ENCODE assay signal across 13 mouse cellular contexts in genomic region chr14:13459333-13459732, GRCm38 (mm10).
DNase-seq lines count a peak whose midpoint lies in the region; ATAC-seq lines count a peak whose summit lies in the region.
"Had no signal": no experiment of that assay in that cellular context is flagged by ENCODE, and none has a peak within 500 bp of the region (broad histone marks: within the 10 kb centered on the region; RNA-seq: fewer than 3 reads in every experiment).

No protein-coding gene starts in this region.

- ATAC-seq in hindbrain, embryonic 16.5 days = peak; percentile 63; the same call in 1 of the 2 replicates
- ATAC-seq in midbrain, embryonic 14.5 days (ENCODE audit: low FRiP score, low TSS enrichment) = no peak
- ATAC-seq in midbrain, embryonic 11.5 days (ENCODE audit: low FRiP score) = no peak

- H3K9ac ChIP-seq in hindbrain, embryonic 16.5 days (ENCODE audit: low read depth, low read length) = no peak overlapping the region
- H3K9ac ChIP-seq in midbrain, embryonic 14.5 days (replicated peaks; ENCODE audit: low read length) = no peak overlapping the region
- no peak overlapping the region for H3K9ac ChIP-seq in midbrain, embryonic 11.5 days (ENCODE audit: low read length)
- H3K9ac ChIP-seq: kidney, embryonic 15.5 days; liver, embryonic 13.5 days had no signal

- no peak overlapping the region for H3K4me3 ChIP-seq in hindbrain, embryonic 16.5 days (ENCODE audit: low read length)
- H3K4me3 ChIP-seq in hindbrain, embryonic 10.5 days = no peak overlapping the region
- H3K4me3 ChIP-seq in midbrain, embryonic 14.5 days (replicated peaks; ENCODE audit: low read depth, low read length) = no peak overlapping the region
- no peak overlapping the region for H3K4me3 ChIP-seq in midbrain, embryonic 11.5 days (ENCODE audit: low read depth, low read length)
- H3K4me3 ChIP-seq: kidney, embryonic 15.5 days; liver, embryonic 13.5 days; myocyte had no signal

- H3K27ac ChIP-seq in hindbrain, embryonic 16.5 days (ENCODE audit: low read depth, low read length) = no peak overlapping the region
- no peak overlapping the region for H3K27ac ChIP-seq in hindbrain, embryonic 10.5 days
- no peak overlapping the region for H3K27ac ChIP-seq in midbrain, embryonic 14.5 days (replicated peaks; ENCODE audit: low read depth, low read length)
- no peak overlapping the region for H3K27ac ChIP-seq in midbrain, embryonic 11.5 days (ENCODE audit: low read depth, low read length)
- H3K27ac ChIP-seq: kidney, embryonic 15.5 days; liver, embryonic 13.5 days; macrophage had no signal

- H3K4me1 ChIP-seq in hindbrain, embryonic 16.5 days (ENCODE audit: control insufficient read depth, insufficient read depth, low read depth, low read length) = peaks cover 3% of the 10 kb centered on the region
- no peaks in the 10 kb centered on the region for H3K4me1 ChIP-seq in hindbrain, embryonic 10.5 days (replicated peaks)
- 0 out of 2 replicates have a peak, but pooled peaks cover 2% of the 10 kb centered on the region for H3K4me1 ChIP-seq in midbrain, embryonic 14.5 days (ENCODE audit: control insufficient read depth, insufficient read depth, low read length)
- no peaks in the 10 kb centered on the region for H3K4me1 ChIP-seq in midbrain, embryonic 11.5 days (ENCODE audit: control insufficient read depth, insufficient read depth, low read length)
- H3K4me1 ChIP-seq: kidney, embryonic 15.5 days; liver, embryonic 13.5 days had no signal

- no peak for DNase-seq in hindbrain, embryonic 10.5 days (ENCODE audit: low spot score)
- peak; percentile 62 for DNase-seq in midbrain, embryonic 14.5 days
- no peak for DNase-seq in midbrain, embryonic 11.5 days (ENCODE audit: low spot score, missing footprints)
- DNase-seq in adipocyte (ENCODE audit: low spot score) = peak; percentile 14
- peak; percentile 8 for DNase-seq in retina, postnatal 7 days (ENCODE audit: low read depth, low spot score)
- DNase-seq in cerebellum, adult 11-12 months = no peak
- DNase-seq: liver, embryonic 13.5 days; spleen, adult 18-20 months; thymus, adult 2 months had no signal

- H3K36me3 ChIP-seq in hindbrain, embryonic 16.5 days (ENCODE audit: control insufficient read depth, insufficient read depth, low read length) = no peaks in the 10 kb centered on the region
- no peaks in the 10 kb centered on the region for H3K36me3 ChIP-seq in hindbrain, embryonic 10.5 days
- H3K36me3 ChIP-seq in midbrain, embryonic 14.5 days (ENCODE audit: control insufficient read depth, insufficient read depth, low read length) = no peaks in the 10 kb centered on the region
- no peaks in the 10 kb centered on the region for H3K36me3 ChIP-seq in midbrain, embryonic 11.5 days (ENCODE audit: control insufficient read depth, insufficient read depth, low read length)
- H3K36me3 ChIP-seq: kidney, embryonic 15.5 days; liver, embryonic 13.5 days had no signal

- H3K27me3 ChIP-seq in hindbrain, embryonic 16.5 days (replicated peaks; ENCODE audit: control insufficient read depth, insufficient read depth, low read length) = no peaks in the 10 kb centered on the region
- no peaks in the 10 kb centered on the region for H3K27me3 ChIP-seq in hindbrain, embryonic 10.5 days (ENCODE audit: insufficient read depth, poor library complexity, severe bottlenecking)
- no peaks in the 10 kb centered on the region for H3K27me3 ChIP-seq in midbrain, embryonic 14.5 days (ENCODE audit: control insufficient read depth, insufficient read depth, low read length)
- no peaks in the 10 kb centered on the region for H3K27me3 ChIP-seq in midbrain, embryonic 11.5 days (ENCODE audit: control insufficient read depth, insufficient read depth, low read length)
- H3K27me3 ChIP-seq: kidney, embryonic 15.5 days; liver, embryonic 13.5 days had no signal

- WGBS in hindbrain, embryonic 16.5 days = 9% methylated on average over 1 of the region's 1 CpGs
- WGBS in hindbrain, embryonic 10.5 days = 30% methylated on average over 1 of the region's 1 CpGs
- WGBS in midbrain, embryonic 14.5 days = 7% methylated on average over 1 of the region's 1 CpGs
- 15% methylated on average over 1 of the region's 1 CpGs for WGBS in midbrain, embryonic 11.5 days

- H3K4me2 ChIP-seq in hindbrain, embryonic 16.5 days (ENCODE audit: low read length) = no peak overlapping the region
- no peak overlapping the region for H3K4me2 ChIP-seq in midbrain, embryonic 14.5 days (ENCODE audit: low read length)
- no peak overlapping the region for H3K4me2 ChIP-seq in midbrain, embryonic 11.5 days
- H3K4me2 ChIP-seq: kidney, embryonic 15.5 days; liver, embryonic 13.5 days had no signal

- H3K9me3 ChIP-seq in hindbrain, embryonic 16.5 days (ENCODE audit: control insufficient read depth, low read length) = no peaks in the 10 kb centered on the region
- H3K9me3 ChIP-seq in hindbrain, embryonic 10.5 days = no peaks in the 10 kb centered on the region
- H3K9me3 ChIP-seq in midbrain, embryonic 14.5 days (ENCODE audit: control insufficient read depth, low read length) = no peaks in the 10 kb centered on the region
- no peaks in the 10 kb centered on the region for H3K9me3 ChIP-seq in midbrain, embryonic 11.5 days (ENCODE audit: control insufficient read depth, low read length)
- H3K9me3 ChIP-seq: kidney, embryonic 15.5 days; liver, embryonic 13.5 days had no signal

Comparison
In these comparisons a context has a peak if more than half of its experiments do, and no peak if none do; other contexts are left out.
1. DNase-seq: peak in midbrain, embryonic 14.5 days (single experiment), adipocyte (single experiment) and retina, postnatal 7 days (single experiment); none in hindbrain, embryonic 10.5 days (single experiment), midbrain, embryonic 11.5 days (single experiment) and cerebellum, adult 11-12 months (single experiment).